Mouse (Mus musculus) MEL (cell line): ENCODE measurements around the gene Bahcc1. TPM values are rescaled to one million over a fixed set of nuclear protein-coding genes. Genes with fewer than 3 reads are reported as not detected.

ENCODE experiments used
- DNase-seq: peaks from one replicate; pipeline ENCODE4 v3.0.0; 2011; ENCODE audit warnings: low read depth, low spot score
- H3K27ac ChIP-seq: 2 replicates; pipeline ENCODE4 v1.5.1; 2012; ENCODE audit warnings: low read depth, mild to moderate bottlenecking, control low read depth, low read length, moderate library complexity; ENCODE audit not compliant: control insufficient read depth
- H3K27me3 ChIP-seq, 2 experiments: fragments of 150-350 bp in 1 of 2; sonication (generic) in 1 of 2; 2 replicates each; pipeline ENCODE4 v1.6.1; 2012; ENCODE audit warnings: low read length in 2 of 2, mild to moderate bottlenecking in 2 of 2, improper control_type of control experiment in 1 of 2, moderate library complexity in 1 of 2; ENCODE audit not compliant: insufficient read depth in 2 of 2, control insufficient read depth in 1 of 2
- H3K36me3 ChIP-seq, 2 experiments: 2 replicates each; pipeline ENCODE4 v1.6.1; 2012 to 2014; ENCODE audit warnings: low read length in 2 of 2, improper control_type of control experiment in 1 of 2, inconsistent platforms in 1 of 2, mild to moderate bottlenecking in 1 of 2; ENCODE audit not compliant: insufficient read depth in 2 of 2, control insufficient read depth in 1 of 2
- H3K4me1 ChIP-seq, 2 experiments: fragments of 150-350 bp in 1 of 2; sonication (generic) in 1 of 2; 2 replicates each; pipeline ENCODE4 v1.6.1; 2012; ENCODE audit warnings: low read length in 2 of 2, improper control_type of control experiment in 1 of 2, mild to moderate bottlenecking in 1 of 2; ENCODE audit not compliant: insufficient read depth in 2 of 2, control insufficient read depth in 1 of 2
- H3K4me3 ChIP-seq, 2 experiments: fragments of 150-350 bp in 1 of 2; sonication (generic) in 1 of 2; 2 replicates each; pipeline ENCODE4 v1.5.1; 2012; ENCODE audit warnings: low read depth in 2 of 2, low read length in 2 of 2, mild to moderate bottlenecking in 2 of 2, moderate library complexity in 2 of 2, control low read depth in 1 of 2, improper control_type of control experiment in 1 of 2; ENCODE audit not compliant: control insufficient read depth in 1 of 2, insufficient read depth in 1 of 2
- H3K79me2 ChIP-seq: 2 replicates; pipeline ENCODE4 v1.6.1; 2012; ENCODE audit warnings: mild to moderate bottlenecking, low read length, moderate library complexity; ENCODE audit not compliant: control insufficient read depth, poor library complexity, insufficient read depth
- H3K9ac ChIP-seq: 2 replicates; pipeline ENCODE4 v1.6.1; 2012; ENCODE audit warnings: low read depth, mild to moderate bottlenecking, control low read depth, low read length, moderate library complexity; ENCODE audit not compliant: control insufficient read depth, poor library complexity, severe bottlenecking
- H3K9me3 ChIP-seq: fragments of 150-350 bp; sonication (generic); replicated peaks from 2 replicates; pipeline ENCODE4 v1.6.1; 2012; ENCODE audit warnings: mild to moderate bottlenecking, low read length, improper control_type of control experiment, moderate library complexity; ENCODE audit not compliant: insufficient read depth
- BHLHE40 ChIP-seq: IDR thresholded peaks from 2 replicates; pipeline ENCODE4 v1.6.1; 2012; ENCODE audit warnings: low read depth, mild to moderate bottlenecking, inconsistent platforms, low read length, improper control_type of control experiment, borderline replicate concordance
- CHD1 ChIP-seq: IDR thresholded peaks from 2 replicates; pipeline ENCODE4 v1.6.1; 2012; ENCODE audit warnings: low read depth, mild to moderate bottlenecking, inconsistent platforms, low read length, improper control_type of control experiment
- CHD2 ChIP-seq: IDR thresholded peaks from 2 replicates; pipeline ENCODE4 v1.6.1; 2011; ENCODE audit warnings: low read length, improper control_type of control experiment
- ELF1 ChIP-seq: IDR thresholded peaks from 2 replicates; pipeline ENCODE4 v1.6.1; 2014; ENCODE audit warnings: low read depth, mild to moderate bottlenecking, inconsistent platforms, low read length, improper control_type of control experiment, moderate library complexity
- EP300 ChIP-seq, 2 experiments: IDR thresholded peaks; 2 replicates each; pipeline ENCODE4 v1.6.1; 2011; ENCODE audit warnings: improper control_type of control experiment in 2 of 2, low read length in 2 of 2, low read depth in 1 of 2, mild to moderate bottlenecking in 1 of 2
- ETS1 ChIP-seq: IDR thresholded peaks from 2 replicates; pipeline ENCODE4 v1.6.1; 2012; ENCODE audit warnings: low read depth, mild to moderate bottlenecking, inconsistent platforms, low read length, improper control_type of control experiment, moderate library complexity
- JUND ChIP-seq: IDR thresholded peaks from 2 replicates; pipeline ENCODE4 v1.6.1; 2011; ENCODE audit warnings: low read depth, mild to moderate bottlenecking, improper control_type of control experiment, low read length
- KAT2A ChIP-seq: conservative IDR thresholded peaks from 2 replicates; pipeline ENCODE4 v1.6.1; 2012; ENCODE audit warnings: low read depth, low read length, improper control_type of control experiment, inconsistent platforms
- MAFK ChIP-seq: IDR thresholded peaks from 2 replicates; pipeline ENCODE4 v1.6.1; 2011; ENCODE audit warnings: low read depth, mild to moderate bottlenecking, low read length, improper control_type of control experiment, borderline replicate concordance
- MAX ChIP-seq: IDR thresholded peaks from 2 replicates; pipeline ENCODE4 v1.6.1; 2011; ENCODE audit warnings: low read length, improper control_type of control experiment
- MAZ ChIP-seq: IDR thresholded peaks from 2 replicates; pipeline ENCODE4 v1.6.1; 2012; ENCODE audit warnings: low read depth, mild to moderate bottlenecking, inconsistent platforms, low read length, improper control_type of control experiment
- MEF2A ChIP-seq: IDR thresholded peaks from 2 replicates; pipeline ENCODE4 v1.6.1; 2014; ENCODE audit warnings: low read depth, mild to moderate bottlenecking, inconsistent platforms, low read length, improper control_type of control experiment; ENCODE audit not compliant: poor library complexity, insufficient replicate concordance, severe bottlenecking; ENCODE audit errors: extremely low read depth
- MYC ChIP-seq: IDR thresholded peaks from 2 replicates; pipeline ENCODE4 v1.6.1; 2011; ENCODE audit warnings: low read depth, mild to moderate bottlenecking, low read length, improper control_type of control experiment, moderate library complexity
- POLR2A ChIP-seq, 2 experiments: IDR thresholded peaks; 2 replicates each; pipeline ENCODE4 v1.6.1; 2011 to 2012; ENCODE audit warnings: low read length in 2 of 2, mild to moderate bottlenecking in 2 of 2, control low read depth in 1 of 2, improper control_type of control experiment in 1 of 2, low read depth in 1 of 2, moderate library complexity in 1 of 2; ENCODE audit not compliant: control insufficient read depth in 1 of 2, insufficient read depth in 1 of 2, poor library complexity in 1 of 2
- POLR2AphosphoS2 ChIP-seq: IDR thresholded peaks from 2 replicates; pipeline ENCODE4 v1.6.1; 2011; ENCODE audit warnings: low read length, improper control_type of control experiment
- POLR2AphosphoS5 ChIP-seq: IDR thresholded peaks from 2 replicates; pipeline ENCODE4 v1.6.1; 2012; ENCODE audit warnings: low read depth, borderline replicate concordance, mild to moderate bottlenecking, inconsistent platforms, low read length, moderate library complexity, mixed read lengths
- RAD21 ChIP-seq: IDR thresholded peaks from 2 replicates; pipeline ENCODE4 v1.6.1; 2011; ENCODE audit warnings: mild to moderate bottlenecking, low read depth, low read length, improper control_type of control experiment
- RCOR1 ChIP-seq: IDR thresholded peaks from 2 replicates; pipeline ENCODE4 v1.6.1; 2012; ENCODE audit warnings: low read depth, mild to moderate bottlenecking, inconsistent platforms, low read length, improper control_type of control experiment
- SMC3 ChIP-seq: IDR thresholded peaks from 2 replicates; pipeline ENCODE4 v1.6.1; 2011; ENCODE audit warnings: low read depth, low read length, improper control_type of control experiment
- TAL1 ChIP-seq: IDR thresholded peaks from 2 replicates; pipeline ENCODE4 v1.6.1; 2012; ENCODE audit warnings: mild to moderate bottlenecking, inconsistent platforms, low read length, moderate library complexity, mixed read lengths
- UBTF ChIP-seq: IDR thresholded peaks from 2 replicates; pipeline ENCODE4 v1.6.1; 2012; ENCODE audit warnings: low read depth, mild to moderate bottlenecking, inconsistent platforms, low read length, improper control_type of control experiment, moderate library complexity, borderline replicate concordance; ENCODE audit not compliant: insufficient read depth
- USF1 ChIP-seq: IDR thresholded peaks from 2 replicates; pipeline ENCODE4 v1.6.1; 2014; ENCODE audit warnings: low read depth, mild to moderate bottlenecking, inconsistent platforms, low read length, improper control_type of control experiment, moderate library complexity
- ZKSCAN1 ChIP-seq: IDR thresholded peaks from 2 replicates; pipeline ENCODE4 v1.6.1; 2012; ENCODE audit warnings: low read depth, mild to moderate bottlenecking, inconsistent platforms, low read length, improper control_type of control experiment, moderate library complexity
- ZMIZ1 ChIP-seq: IDR thresholded peaks from 2 replicates; pipeline ENCODE4 v1.6.1; 2012; ENCODE audit warnings: low read depth, mild to moderate bottlenecking, inconsistent platforms, low read length, improper control_type of control experiment, moderate library complexity
- ZNF384 ChIP-seq: IDR thresholded peaks from 2 replicates; pipeline ENCODE4 v1.6.1; 2012; ENCODE audit warnings: low read depth, mild to moderate bottlenecking, inconsistent platforms, low read length, improper control_type of control experiment
- polyA plus RNA-seq, 2 experiments: library from polyadenylated mRNA; stranded (reverse) in 1 of 2; unstranded in 1 of 2; fragments of >175 nt in 1 of 2; fragments of >200 nt in 1 of 2; gene quantifications; 2 replicates each; pipeline versions ENCODE4 v1.2.1 to v1.2.4; 2012; ENCODE audit warnings: low replicate concordance in 2 of 2, low read depth in 1 of 2; ENCODE audit not compliant: insufficient read length in 2 of 2, insufficient read depth in 1 of 2, missing spikeins in 1 of 2
- total RNA-seq: library from RNA; depleted of rRNA; stranded (reverse); fragments of 300-350 nt; gene quantifications from 2 replicates; pipeline ENCODE4 v1.2.3, GENCODE M21; 2012

Gene Bahcc1
- total and polyA plus RNA-seq, 3 experiments = 0.04 to 0.26 TPM; not detected in 1

GRCm38 (mm10) chr11:120254420-120254819 is 21.7 kb downstream of the Bahcc1 start:
- no peaks in the 10 kb centered on the region for H3K36me3 ChIP-seq
- H3K27ac ChIP-seq = no peak overlapping the region
- no peak for TF ChIP-seq RCOR1
- TF ChIP-seq CHD2 = no peak
- TF ChIP-seq UBTF = no peak
- no peak for TF ChIP-seq MYC
- TF ChIP-seq POLR2AphosphoS5 = no peak
- no peak for TF ChIP-seq BHLHE40
- no peak for TF ChIP-seq ZKSCAN1
- TF ChIP-seq SMC3 = no peak
- no peak for TF ChIP-seq USF1
- no peak for TF ChIP-seq RAD21
- no peak for TF ChIP-seq KAT2A
- no peak for TF ChIP-seq MAX
- TF ChIP-seq MAFK = no peak
- TF ChIP-seq ZNF384 = no peak
- no peaks in the 10 kb centered on the region for H3K79me2 ChIP-seq
- no peak for DNase-seq
- no peak overlapping the region for H3K9ac ChIP-seq
- no peaks in the 10 kb centered on the region for H3K9me3 ChIP-seq
- no peak overlapping the region for H3K4me3 ChIP-seq
- H3K4me1 ChIP-seq = no peaks in the 10 kb centered on the region
- H3K27me3 ChIP-seq = no peaks in the 10 kb centered on the region

GRCm38 (mm10) chr11:120255038-120255437 is 22.3 kb downstream of the Bahcc1 start:
- no peaks in the 10 kb centered on the region for H3K9me3 ChIP-seq
- no peak overlapping the region for H3K4me3 ChIP-seq
- no peak for DNase-seq
- H3K36me3 ChIP-seq = no peaks in the 10 kb centered on the region
- no peaks in the 10 kb centered on the region for H3K27me3 ChIP-seq
- no peak overlapping the region for H3K9ac ChIP-seq
- H3K27ac ChIP-seq = no peak overlapping the region
- no peaks in the 10 kb centered on the region for H3K79me2 ChIP-seq
- no peaks in the 10 kb centered on the region for H3K4me1 ChIP-seq
- no peak for TF ChIP-seq JUND
- TF ChIP-seq CHD2 = no peak
- no peak for TF ChIP-seq MAZ
- no peak for TF ChIP-seq CHD1
- TF ChIP-seq ZMIZ1 = no peak
- no peak for TF ChIP-seq ELF1
- TF ChIP-seq MEF2A = no peak
- TF ChIP-seq EP300 (IDR thresholded peaks at IDR 0.05; ENCODE audit: low read depth in 1 of 2, low read length in 2 of 2) = no peak
- no peak for TF ChIP-seq BHLHE40
- TF ChIP-seq TAL1 = no peak
- TF ChIP-seq POLR2A (IDR thresholded peaks at IDR 0.05; ENCODE audit: control insufficient read depth in 1 of 2, insufficient read depth in 1 of 2, low read depth in 1 of 2, low read length in 2 of 2, poor library complexity in 1 of 2) = no peak
- no peak for TF ChIP-seq MYC
- no peak for TF ChIP-seq ZNF384
- no peak for TF ChIP-seq POLR2AphosphoS2
- TF ChIP-seq ETS1 = no peak
